Comparison of ENCODE assay signal across 17 mouse cellular contexts in the genomic region with DNA sequence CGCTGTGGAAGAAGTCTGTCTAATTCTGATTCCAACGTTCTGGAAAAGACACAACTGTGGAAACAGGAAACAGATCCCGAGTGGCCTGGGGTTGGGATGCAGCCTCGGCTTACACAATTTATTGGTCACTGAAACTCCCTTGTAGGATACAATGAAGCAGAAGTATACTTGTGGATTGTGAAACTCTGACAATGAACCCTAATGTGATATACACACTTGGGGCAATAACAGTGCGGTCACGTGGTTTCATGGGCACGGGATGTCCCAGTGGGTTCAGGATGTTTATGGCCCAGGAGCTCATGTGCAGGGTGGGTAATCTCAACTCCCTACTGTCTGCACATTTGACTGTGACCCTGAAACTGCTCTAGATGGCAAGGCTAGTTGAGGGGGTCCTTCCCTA.
DNase-seq lines count a peak whose midpoint lies in the region; ATAC-seq lines count a peak whose summit lies in the region.
"Had no signal": no experiment of that assay in that cellular context is flagged by ENCODE, and none has a peak within 500 bp of the region (broad histone marks: within the 10 kb centered on the region; RNA-seq: fewer than 3 reads in every experiment).

No protein-coding gene starts in this region.

- ATAC-seq in megakaryocyte progenitor cell, adult 5-6 weeks (replicated peaks; ENCODE audit: poor library complexity), result peak; percentile 59
- no peak for ATAC-seq in erythroblast, adult 5-6 weeks (replicated peaks; ENCODE audit: low FRiP score, poor library complexity, severe bottlenecking)

- H3K4me3 ChIP-seq in embryonic facial prominence, embryonic 10.5 days, result no peak overlapping the region
- H3K4me3 ChIP-seq: embryonic facial prominence, embryonic 13.5 days; neural tube, embryonic 12.5 days had no signal

- peak; percentile 93 for DNase-seq in heart, adult 11 months
- no peak for DNase-seq in heart, adult 8-10 months (ENCODE audit: low spot score)
- peak; percentile 47 for DNase-seq in lung, postnatal 25 days (ENCODE audit: low spot score)
- DNase-seq in lung, postnatal 10 days, result no peak
- DNase-seq in embryonic facial prominence, embryonic 10.5 days (ENCODE audit: low spot score), result no peak
- no peak for DNase-seq in B cell, adult 2 months
- DNase-seq: adrenal gland, postnatal 14 days; cerebellum, adult 8-10 months; gastrocnemius, postnatal 10 days; kidney, adult 2 months; kidney, postnatal 10 days; lung, adult 18-20 months; right cerebral cortex, postnatal 4 days had no signal

- peaks cover 55% of the 10 kb centered on the region for H3K4me1 ChIP-seq in embryonic facial prominence, embryonic 10.5 days

- H3K36me3 ChIP-seq in embryonic facial prominence, embryonic 10.5 days (replicated peaks), result no peaks in the 10 kb centered on the region
- H3K36me3 ChIP-seq: embryonic facial prominence, embryonic 13.5 days; neural tube, embryonic 12.5 days had no signal

- H3K9me3 ChIP-seq in embryonic facial prominence, embryonic 10.5 days, result no peaks in the 10 kb centered on the region
- H3K9me3 ChIP-seq: embryonic facial prominence, embryonic 13.5 days; neural tube, embryonic 12.5 days had no signal

- peak overlapping the region; percentile 65; the same call in 1 of the 2 replicates for H3K27ac ChIP-seq in embryonic facial prominence, embryonic 10.5 days (replicated peaks)
- H3K27ac ChIP-seq: neural tube, embryonic 12.5 days had no signal

- 88% methylated on average over 7 of the region's 7 CpGs for WGBS in embryonic facial prominence, embryonic 10.5 days

- no peaks in the 10 kb centered on the region; the same call in 1 of the 2 replicates for H3K27me3 ChIP-seq in embryonic facial prominence, embryonic 10.5 days (replicated peaks; ENCODE audit: low read depth, poor library complexity, severe bottlenecking)
- H3K27me3 ChIP-seq: embryonic facial prominence, embryonic 13.5 days; neural tube, embryonic 12.5 days had no signal

Comparison
In these comparisons a context has a peak if more than half of its experiments do, and no peak if none do; other contexts are left out.
1. DNase-seq: peak in heart, adult 11 months (single experiment) and lung, postnatal 25 days (single experiment); none in heart, adult 8-10 months (single experiment), lung, postnatal 10 days (single experiment), embryonic facial prominence, embryonic 10.5 days (single experiment) and B cell, adult 2 months (0 of 2).